Mouse (Mus musculus): ENCODE measurements at regions not wholly inside any gene's neighbourhood (a gene's known extent, or its start where the extent isn't known, plus 50 kb on each side); places are given as distances from the start of the nearest gene placed in this dataset.
"Not testable (repeated sequence)": the region's sequence is repeated elsewhere in the genome, so short reads cannot be mapped to it uniquely, and the experiment has no call there.

GRCm38 (mm10) chr12:46215328-46215727 is 603.4 kb downstream of the Nova1 start:
- H3K4me2 ChIP-seq (replicated peaks); H3K9me3 ChIP-seq; H3K4me1 ChIP-seq; H3K27me3 ChIP-seq; H3K4me3 ChIP-seq; H3K27ac ChIP-seq; H3K9ac ChIP-seq; H3K36me3 ChIP-seq; ATAC-seq (ENCODE audit: insufficient number of reproducible peaks, insufficient read depth, low FRiP score, low TSS enrichment): not testable (repeated sequence)
- WGBS = 69% methylated on average over 1 of the region's 1 CpGs

DNA sequence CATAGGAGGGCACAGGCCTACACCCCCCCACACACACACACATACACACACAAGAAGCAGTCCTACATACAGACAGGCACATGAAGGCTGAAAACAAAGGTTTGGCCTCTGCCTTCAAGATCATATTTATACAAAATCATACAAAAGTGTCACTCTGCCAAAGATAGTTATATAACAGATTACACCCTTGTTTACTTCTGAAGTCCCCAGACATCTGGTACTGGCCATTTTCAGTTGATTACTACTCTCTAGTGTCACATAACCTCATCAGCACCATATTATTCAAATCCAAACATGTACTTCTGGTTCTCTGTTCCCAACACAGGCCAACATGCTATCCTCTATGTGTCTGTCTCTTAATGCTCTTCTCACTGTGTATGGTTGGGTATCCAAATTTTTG is 619.7 kb downstream of the Nova1 start:
- Histone ChIP-seq H3K9ac (no peak overlapping the region), H3K4me2 (replicated peaks) (no peak overlapping the region), H3K4me1 (no peaks in the 10 kb centered on the region), H3K36me3 (no peaks in the 10 kb centered on the region), H3K9me3 (no peaks in the 10 kb centered on the region), H3K27me3 (no peaks in the 10 kb centered on the region), H3K27ac (no peak overlapping the region), H3K4me3 (no peak overlapping the region)
- ATAC-seq (ENCODE audit: insufficient number of reproducible peaks, insufficient read depth, low FRiP score, low TSS enrichment) = no peak

DNA sequence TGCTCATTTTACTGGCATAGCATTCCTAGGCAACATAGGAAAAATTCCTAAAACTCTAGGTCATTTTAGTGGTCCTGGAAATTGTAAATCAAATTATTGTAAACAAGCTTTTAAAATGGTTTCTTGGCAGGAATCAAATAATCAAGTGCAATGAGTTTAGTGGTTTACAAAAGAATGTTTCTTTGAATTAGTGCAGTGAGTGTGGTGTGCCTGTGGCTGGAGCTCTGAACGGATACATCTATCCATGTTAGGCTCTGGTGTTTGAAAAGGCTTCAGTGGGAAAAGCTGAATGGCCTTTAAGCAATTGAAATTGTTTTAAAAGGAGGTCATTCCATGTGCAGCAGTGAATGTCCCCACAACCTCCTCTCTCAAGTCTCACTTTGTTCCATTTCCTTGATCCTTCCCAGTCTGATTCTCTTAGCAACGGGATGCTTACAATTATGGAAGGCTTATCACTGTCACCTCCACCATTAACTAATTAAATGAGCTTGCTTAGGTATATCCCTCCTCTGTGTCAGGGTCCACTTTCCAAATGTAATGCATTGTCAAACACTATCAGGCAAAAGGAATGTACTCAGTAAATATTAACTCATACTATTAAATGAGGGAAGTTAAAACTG is 621.1 kb downstream of the Nova1 start:
- no peaks in the 10 kb centered on the region for H3K27me3 ChIP-seq
- H3K4me1 ChIP-seq = no peaks in the 10 kb centered on the region
- H3K4me2 ChIP-seq (replicated peaks) = no peak overlapping the region
- no peaks in the 10 kb centered on the region for H3K36me3 ChIP-seq
- H3K9me3 ChIP-seq = no peaks in the 10 kb centered on the region
- WGBS = 46% methylated on average over 2 of the region's 2 CpGs
- H3K27ac ChIP-seq = no peak overlapping the region
- no peak overlapping the region for H3K4me3 ChIP-seq
- no peak for ATAC-seq (ENCODE audit: insufficient number of reproducible peaks, insufficient read depth, low FRiP score, low TSS enrichment)
- H3K9ac ChIP-seq = no peak overlapping the region

GRCm38 (mm10) chr12:46194173-46194572 is 624.6 kb downstream of the Nova1 start:
- 81% methylated on average over 1 of the region's 1 CpGs for WGBS
- no peaks in the 10 kb centered on the region for H3K27me3 ChIP-seq
- no peak for ATAC-seq (ENCODE audit: insufficient number of reproducible peaks, insufficient read depth, low FRiP score, low TSS enrichment)
- no peak overlapping the region for H3K9ac ChIP-seq
- H3K36me3 ChIP-seq = no peaks in the 10 kb centered on the region
- H3K27ac ChIP-seq = no peak overlapping the region
- H3K4me2 ChIP-seq (replicated peaks) = no peak overlapping the region
- no peaks in the 10 kb centered on the region for H3K9me3 ChIP-seq
- H3K4me3 ChIP-seq = no peak overlapping the region
- no peaks in the 10 kb centered on the region for H3K4me1 ChIP-seq

All from embryonic facial prominence, embryonic 12.5 days (tissue).